Mouse (Mus musculus) lung, embryonic 14.5 days (tissue): Measurements from ENCODE around the gene Zyg11b. TPM values are rescaled to one million over a fixed set of nuclear protein-coding genes. Genes with fewer than 3 reads are reported as not detected.

Experiments used
- ATAC-seq: fragments of 200-750 bp; cut with Nextera tagmentation; 2 replicates; pipeline ENCODE4 v1.8.0; 2017; ENCODE audit warnings: mild to moderate bottlenecking, moderate TSS enrichment, moderate library complexity; ENCODE audit not compliant: insufficient read depth
- DNase-seq: peaks from one replicate; pipeline ENCODE4 v3.0.0-alpha.2; 2015
- H3K27ac ChIP-seq: fragments of 300-500 bp; sonication (generic); 2 replicates; pipeline ENCODE4 v1.5.1; 2014; ENCODE audit warnings: low read depth, mild to moderate bottlenecking, moderate library complexity
- H3K27me3 ChIP-seq: fragments of 300-500 bp; sonication (generic); 2 replicates; pipeline ENCODE4 v1.6.1; 2014; ENCODE audit warnings: low read length, control low read depth; ENCODE audit not compliant: insufficient read depth
- H3K36me3 ChIP-seq: fragments of 300-500 bp; sonication (generic); 2 replicates; pipeline ENCODE4 v1.6.1; 2014; ENCODE audit warnings: control low read depth; ENCODE audit not compliant: insufficient read depth
- H3K4me1 ChIP-seq: fragments of 300-500 bp; sonication (generic); 2 replicates; pipeline ENCODE4 v1.6.1; 2014; ENCODE audit warnings: antibody characterized with exemption, control low read depth; ENCODE audit not compliant: insufficient read depth
- H3K4me2 ChIP-seq: fragments of 300-500 bp; sonication (generic); 2 replicates; pipeline ENCODE4 v1.6.1; 2014; ENCODE audit warnings: mild to moderate bottlenecking
- H3K4me3 ChIP-seq: fragments of 300-500 bp; sonication (generic); 2 replicates; pipeline ENCODE4 v1.5.1; 2014; ENCODE audit warnings: low read depth, low read length
- H3K9ac ChIP-seq: fragments of 300-500 bp; sonication (generic); 2 replicates; pipeline ENCODE4 v1.6.1; 2014
- H3K9me3 ChIP-seq: fragments of 300-500 bp; sonication (generic); 2 replicates; pipeline ENCODE4 v1.6.1; 2016; ENCODE audit warnings: low read depth, low read length, control low read depth
- CTCF ChIP-seq: IDR thresholded peaks from 2 replicates; pipeline ENCODE4 v1.5.1; 2016; ENCODE audit warnings: antibody characterized with exemption, low read depth
- WGBS: fragments of 180-500 bp; shearing (Covaris S2); extraction: QIAGEN DNeasy Blood & Tissue Kit; methylation state at CpG from one replicate; pipeline ENCODE4 v1.1.7; 2014; 5-methylcytosine and 5-hydroxymethylcytosine counted together
- polyA plus RNA-seq: library from polyadenylated mRNA; unstranded; fragments of >200 nt; fragmentation: Nextera tagmentation; extraction: Ambion mirVana; gene quantifications from 2 replicates; pipeline ENCODE4 v1.2.1, GENCODE M21; 2014

Zyg11b gene
- polyA plus RNA-seq, 1 experiment from 2014 or later, result 16.6 TPM

GRCm38 (mm10) chr4:108217332-108218179 lies 83.3 kb downstream of the Zyg11b start, which contains the start of gene Zyg11a:
Gene Zyg11a, minus strand, starts transcription at chr4:108218048.
- WGBS, result under 1% methylated on average over 104 of the region's 107 CpGs
- Histone ChIP-seq H3K9ac (0 out of 2 replicates have a peak within 1 kb of the TSS, but pooled peaks have one; percentile 16), H3K9me3 (no peaks in the 10 kb centered on the region), H3K4me1 (no peaks in the 10 kb centered on the region), H3K27ac (no peak within 1 kb of the TSS), H3K27me3 (peaks cover 36% of the 10 kb centered on the region), H3K36me3 (no peaks in the 10 kb centered on the region), H3K4me2 (peak within 1 kb of the TSS; percentile 75), H3K4me3 (peak within 1 kb of the TSS; percentile 46)
- DNase-seq, result peak; percentile 22
- TF ChIP-seq CTCF, result no peak
- ATAC-seq, result peak; percentile 71

- H3K4me3 ChIP-seq, result no peak overlapping the region
- no peaks in the 10 kb centered on the region for H3K9me3 ChIP-seq
- no peaks in the 10 kb centered on the region for H3K36me3 ChIP-seq
- no peak for TF ChIP-seq CTCF
- no peak overlapping the region for H3K9ac ChIP-seq
- no peak overlapping the region for H3K27ac ChIP-seq
- peaks cover 24% of the 10 kb centered on the region for H3K27me3 ChIP-seq
- H3K4me2 ChIP-seq, result no peak overlapping the region
- H3K4me1 ChIP-seq, result no peaks in the 10 kb centered on the region
- 82% methylated on average over 2 of the region's 2 CpGs for WGBS
- DNase-seq (no peak), ATAC-seq (no peak)
Measured at GRCm38 (mm10) chr4:108213023-108213422, 87.9 kb downstream of the Zyg11b start.

GRCm38 (mm10) chr4:108204629-108205028 lies 96.3 kb downstream of the Zyg11b start:
- no peak overlapping the region for H3K4me2 ChIP-seq
- no peak for TF ChIP-seq CTCF

GRCm38 (mm10) chr4:108199236-108199635 lies 101.7 kb downstream of the Zyg11b start:
- Histone ChIP-seq H3K4me2 (no peak overlapping the region), H3K9ac (no peak overlapping the region), H3K27me3 (no peaks in the 10 kb centered on the region), H3K27ac (no peak overlapping the region), H3K4me3 (no peak overlapping the region), H3K4me1 (no peaks in the 10 kb centered on the region), H3K9me3 (no peaks in the 10 kb centered on the region), H3K36me3 (no peaks in the 10 kb centered on the region)
- no peak for DNase-seq
- no peak for ATAC-seq
- 58% methylated on average over 2 of the region's 2 CpGs for WGBS
- no peak for TF ChIP-seq CTCF

More at GRCm38 (mm10) chr4:108204629-108205028, 96.3 kb downstream of the Zyg11b start:
- ATAC-seq (no peak), DNase-seq (no peak)
- Histone ChIP-seq H3K4me3 (no peak overlapping the region), H3K27me3 (no peaks in the 10 kb centered on the region), H3K4me1 (no peaks in the 10 kb centered on the region), H3K27ac (no peak overlapping the region), H3K9ac (no peak overlapping the region), H3K9me3 (no peaks in the 10 kb centered on the region), H3K36me3 (no peaks in the 10 kb centered on the region)
- WGBS, result 85% methylated on average over 6 of the region's 6 CpGs

- ATAC-seq (no peak), DNase-seq (peak; percentile 2)
- H3K36me3 ChIP-seq, result no peaks in the 10 kb centered on the region
- H3K27me3 ChIP-seq, result no peaks in the 10 kb centered on the region
- TF ChIP-seq CTCF, result no peak
- no peaks in the 10 kb centered on the region for H3K4me1 ChIP-seq
- no peak overlapping the region for H3K4me2 ChIP-seq
- H3K9me3 ChIP-seq, result no peaks in the 10 kb centered on the region
- no peak overlapping the region for H3K4me3 ChIP-seq
- no peak overlapping the region; the same call in 1 of the 2 replicates for H3K9ac ChIP-seq
- H3K27ac ChIP-seq, result no peak overlapping the region
- WGBS, result 53% methylated on average over 6 of the region's 6 CpGs
Measured at GRCm38 (mm10) chr4:108196277-108196855, 104.5 kb downstream of the Zyg11b start.

GRCm38 (mm10) chr4:108192821-108193323 lies 108.0 kb downstream of the Zyg11b start:
- H3K27me3 ChIP-seq, result no peaks in the 10 kb centered on the region
- no peak overlapping the region for H3K27ac ChIP-seq
- no peaks in the 10 kb centered on the region for H3K4me1 ChIP-seq
- no peaks in the 10 kb centered on the region for H3K36me3 ChIP-seq
- WGBS, result 69% methylated on average over 2 of the region's 2 CpGs
- no peak for TF ChIP-seq CTCF
- ATAC-seq (no peak), DNase-seq (no peak)
- no peak overlapping the region for H3K4me3 ChIP-seq
- H3K9ac ChIP-seq, result no peak overlapping the region
- no peaks in the 10 kb centered on the region for H3K9me3 ChIP-seq
- H3K4me2 ChIP-seq, result no peak overlapping the region

- no peaks in the 10 kb centered on the region for H3K27me3 ChIP-seq
- H3K9ac ChIP-seq, result no peak overlapping the region
- ATAC-seq, result no peak
- H3K4me2 ChIP-seq, result no peak overlapping the region
- H3K27ac ChIP-seq, result no peak overlapping the region
- H3K36me3 ChIP-seq, result no peaks in the 10 kb centered on the region
- no peaks in the 10 kb centered on the region for H3K9me3 ChIP-seq
- no peaks in the 10 kb centered on the region for H3K4me1 ChIP-seq
- no peak overlapping the region for H3K4me3 ChIP-seq
- WGBS, result 59% methylated on average over 1 of the region's 1 CpGs
- no peak for TF ChIP-seq CTCF
- DNase-seq, result no peak
Measured at GRCm38 (mm10) chr4:108182278-108182677, 118.6 kb downstream of the Zyg11b start.

Other genes starting within 250 kb of the Zyg11b start
- 3.5 TPM in 2 replicates for gene Podn, start 204.7 kb downstream of the Zyg11b start, polyA plus RNA-seq
- gene Scp2, start 156.1 kb downstream of the Zyg11b start, polyA plus RNA-seq, result 239 and 248 TPM in 2 replicates
- 43.4 and 44.3 TPM in 2 replicates for gene Echdc2, start 135.7 kb downstream of the Zyg11b start, polyA plus RNA-seq
- gene Zyg11a, start 83.0 kb downstream of the Zyg11b start, polyA plus RNA-seq, result 0.11 and 0.20 TPM in 2 replicates
- 50.1 and 52.9 TPM in 2 replicates for gene Coa7, start 27.0 kb upstream of the Zyg11b start, polyA plus RNA-seq
- 0.34 TPM in 1 of 2 replicates, not detected in the other for gene Shisal2a, start 82.3 kb upstream of the Zyg11b start, polyA plus RNA-seq
- 70.3 and 82.4 TPM in 2 replicates for gene Gpx7, start 105.9 kb upstream of the Zyg11b start, polyA plus RNA-seq
- gene Tut4, start 158.3 kb upstream of the Zyg11b start, polyA plus RNA-seq, result 59.6 and 62.6 TPM in 2 replicates